Mouse (Mus musculus) liver, postnatal 0 days (tissue): ENCODE measurements around the gene Nrros.

Experiments used
- CTCF ChIP-seq: sonication (generic); IDR thresholded peaks from 2 replicates; pipeline ENCODE4 v1.5.1; 2016; ENCODE audit warnings: antibody characterized with exemption, low read depth
- EP300 ChIP-seq: IDR thresholded peaks from 2 replicates; pipeline ENCODE4 v1.6.1; 2016; ENCODE audit warnings: antibody characterized with exemption, low read depth, mild to moderate bottlenecking

GRCm38 (mm10) chr16:32171031-32171731, 5.8 kb upstream of the Nrros start:
- TF ChIP-seq CTCF (no peak), EP300 (no peak)
